Mouse (Mus musculus): Measurements from ENCODE around the gene Cdkl1. TPM values are rescaled to one million over a fixed set of nuclear protein-coding genes. Genes with fewer than 3 reads are reported as not detected.

Cdkl1 gene
- polyA plus RNA-seq, 1 experiment, result 2.1 TPM

DNA sequence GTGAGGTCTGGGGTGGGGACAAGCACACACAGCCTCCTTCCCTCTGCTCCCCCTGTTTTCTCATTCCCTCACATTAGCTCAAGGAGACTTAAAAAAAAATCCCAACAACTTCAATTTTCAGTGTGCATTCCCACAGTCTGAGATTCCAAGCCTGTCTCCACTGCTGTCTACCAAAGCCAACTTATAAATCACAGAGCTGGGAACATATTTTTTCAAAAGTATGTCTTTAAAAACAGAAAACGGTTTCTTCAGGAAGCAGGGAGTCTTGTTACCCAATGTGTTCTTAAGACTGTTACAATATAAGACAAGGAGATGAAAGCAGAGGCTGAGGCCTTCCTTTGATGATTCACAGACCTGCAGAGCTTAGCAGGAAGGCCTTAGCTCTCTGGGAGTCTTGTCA is 20.9 kb upstream of the Cdkl1 start:
- Histone ChIP-seq H3K27ac (ENCODE audit: insufficient read depth, low read length) (peak overlapping the region; percentile 79), H3K4me3 (ENCODE audit: insufficient read depth, low read length) (no peak overlapping the region), H3K4me1 (ENCODE audit: control insufficient read depth, insufficient read depth, low read length) (peaks cover 26% of the 10 kb centered on the region)
- TF ChIP-seq CTCF (IDR thresholded peaks at IDR 0.05; ENCODE audit: borderline replicate concordance, insufficient read depth, low read length) (no peak), POLR2A (IDR thresholded peaks at IDR 0.05; ENCODE audit: low read depth, low read length) (no peak)

- H3K4me3 ChIP-seq (ENCODE audit: insufficient read depth, low read length), result no peak overlapping the region
- no peak for TF ChIP-seq POLR2A (IDR thresholded peaks at IDR 0.05; ENCODE audit: low read depth, low read length)
- TF ChIP-seq CTCF (IDR thresholded peaks at IDR 0.05; ENCODE audit: borderline replicate concordance, insufficient read depth, low read length), result no peak
- H3K4me1 ChIP-seq (ENCODE audit: control insufficient read depth, insufficient read depth, low read length), result peaks cover 18% of the 10 kb centered on the region
- no peak overlapping the region; the same call in 1 of the 2 replicates for H3K27ac ChIP-seq (ENCODE audit: insufficient read depth, low read length)
These were observed 18.4 kb upstream of the Cdkl1 start for GRCm38 (mm10) chr12:69809439-69809838.

DNA sequence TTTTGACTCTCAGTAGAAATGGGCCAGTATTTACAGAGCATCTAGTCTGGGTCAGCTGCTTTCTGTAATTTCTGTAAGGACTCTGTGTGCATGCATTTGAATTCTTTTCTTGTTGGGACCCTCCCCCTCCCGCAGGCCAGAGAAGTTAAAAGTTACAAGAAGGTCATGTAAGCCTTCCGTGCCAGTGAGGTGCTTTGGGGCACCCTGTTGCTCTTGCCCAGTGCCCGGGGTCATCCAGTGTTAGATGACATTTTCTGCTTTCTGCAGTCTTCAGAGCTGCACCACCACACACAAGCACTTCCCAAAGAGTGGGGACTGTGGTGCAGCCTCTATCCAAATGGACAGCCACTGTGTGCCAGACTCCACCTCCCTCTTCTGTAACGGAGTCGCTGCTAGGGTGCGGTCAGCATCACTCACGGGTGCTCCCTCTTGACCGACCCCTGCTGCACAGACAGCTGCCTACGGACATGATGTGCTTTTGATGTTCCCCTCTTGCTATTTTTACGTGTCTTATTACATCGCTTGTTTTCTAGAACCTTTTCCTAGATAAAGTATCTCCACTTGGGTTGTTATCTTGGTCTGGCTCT is 16.4 kb upstream of the Cdkl1 start:
- TF ChIP-seq POLR2A (IDR thresholded peaks at IDR 0.05; ENCODE audit: low read depth, low read length) (no peak), CTCF (IDR thresholded peaks at IDR 0.05; ENCODE audit: borderline replicate concordance, insufficient read depth, low read length) (no peak)
- no peak overlapping the region for H3K4me3 ChIP-seq (ENCODE audit: insufficient read depth, low read length)
- H3K4me1 ChIP-seq (ENCODE audit: control insufficient read depth, insufficient read depth, low read length), result peaks cover 2% of the 10 kb centered on the region; the same call in 1 of the 2 replicates
- no peak overlapping the region for H3K27ac ChIP-seq (ENCODE audit: insufficient read depth, low read length)

GRCm38 (mm10) chr12:69805148-69805547 is 14.1 kb upstream of the Cdkl1 start:
- Histone ChIP-seq H3K4me1 (ENCODE audit: control insufficient read depth, insufficient read depth, low read length) (no peaks in the 10 kb centered on the region), H3K4me3 (ENCODE audit: insufficient read depth, low read length) (no peak overlapping the region), H3K27ac (ENCODE audit: insufficient read depth, low read length) (no peak overlapping the region)
- TF ChIP-seq CTCF (IDR thresholded peaks at IDR 0.05; ENCODE audit: borderline replicate concordance, insufficient read depth, low read length) (no peak), POLR2A (IDR thresholded peaks at IDR 0.05; ENCODE audit: low read depth, low read length) (no peak)

- no peak for TF ChIP-seq POLR2A (IDR thresholded peaks at IDR 0.05; ENCODE audit: low read depth, low read length)
- TF ChIP-seq CTCF (IDR thresholded peaks at IDR 0.05; ENCODE audit: borderline replicate concordance, insufficient read depth, low read length), result no peak
- Histone ChIP-seq H3K4me3 (ENCODE audit: insufficient read depth, low read length) (no peak overlapping the region), H3K4me1 (ENCODE audit: control insufficient read depth, insufficient read depth, low read length) (no peaks in the 10 kb centered on the region), H3K27ac (ENCODE audit: insufficient read depth, low read length) (no peak overlapping the region)
These were observed 13.5 kb upstream of the Cdkl1 start for GRCm38 (mm10) chr12:69804393-69805070.

DNA sequence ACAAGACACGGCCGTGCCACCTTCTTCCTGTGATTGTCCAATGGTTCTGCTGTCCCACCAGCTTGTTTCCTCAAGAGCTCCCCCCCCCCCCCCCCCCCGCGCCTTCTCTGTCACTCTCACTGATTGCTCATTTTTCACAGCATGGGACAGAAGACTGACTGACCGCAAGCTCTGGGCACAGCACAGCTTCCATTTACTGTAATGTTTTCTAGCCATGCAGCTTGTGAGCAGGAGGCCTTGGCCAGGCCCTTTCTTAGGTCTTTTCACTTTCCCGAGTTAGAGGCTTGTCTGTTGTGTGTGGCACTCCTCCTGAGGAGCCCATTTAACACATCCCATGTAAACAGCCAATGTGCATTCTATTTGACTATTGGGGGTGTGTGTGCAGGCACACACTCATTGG is 12.1 kb upstream of the Cdkl1 start:
- H3K4me1 ChIP-seq (ENCODE audit: control insufficient read depth, insufficient read depth, low read length), result no peaks in the 10 kb centered on the region
- H3K27ac ChIP-seq (ENCODE audit: insufficient read depth, low read length), result no peak overlapping the region
- no peak overlapping the region for H3K4me3 ChIP-seq (ENCODE audit: insufficient read depth, low read length)
- TF ChIP-seq POLR2A (IDR thresholded peaks at IDR 0.05; ENCODE audit: low read depth, low read length), result no peak
- no peak for TF ChIP-seq CTCF (IDR thresholded peaks at IDR 0.05; ENCODE audit: borderline replicate concordance, insufficient read depth, low read length)

GRCm38 (mm10) chr12:69800586-69800985 is 9.5 kb upstream of the Cdkl1 start:
- no peak for TF ChIP-seq CTCF (IDR thresholded peaks at IDR 0.05; ENCODE audit: borderline replicate concordance, insufficient read depth, low read length)
- no peak overlapping the region for H3K4me3 ChIP-seq (ENCODE audit: insufficient read depth, low read length)
- H3K4me1 ChIP-seq (ENCODE audit: control insufficient read depth, insufficient read depth, low read length), result no peaks in the 10 kb centered on the region
- no peak overlapping the region for H3K27ac ChIP-seq (ENCODE audit: insufficient read depth, low read length)

- TF ChIP-seq POLR2A (IDR thresholded peaks at IDR 0.05; ENCODE audit: low read depth, low read length), result no peak
- no peak for TF ChIP-seq CTCF (IDR thresholded peaks at IDR 0.05; ENCODE audit: borderline replicate concordance, insufficient read depth, low read length)
These were observed 5.2 kb upstream of the Cdkl1 start for GRCm38 (mm10) chr12:69796311-69796710.

GRCm38 (mm10) chr12:69789766-69790529 is 1.1 kb downstream of the Cdkl1 start:
- TF ChIP-seq CTCF (IDR thresholded peaks at IDR 0.05; ENCODE audit: borderline replicate concordance, insufficient read depth, low read length) (no peak), POLR2A (IDR thresholded peaks at IDR 0.05; ENCODE audit: low read depth, low read length) (no peak)
- no peak overlapping the region for H3K27ac ChIP-seq (ENCODE audit: insufficient read depth, low read length)
- peaks cover 3% of the 10 kb centered on the region; the same call in 1 of the 2 replicates for H3K4me1 ChIP-seq (ENCODE audit: control insufficient read depth, insufficient read depth, low read length)
- H3K4me3 ChIP-seq (ENCODE audit: insufficient read depth, low read length), result peak overlapping the region; percentile 35

More at GRCm38 (mm10) chr12:69796311-69796710, 5.2 kb upstream of the Cdkl1 start:
- Histone ChIP-seq H3K4me1 (ENCODE audit: control insufficient read depth, insufficient read depth, low read length) (peaks cover 1% of the 10 kb centered on the region; the same call in 1 of the 2 replicates), H3K27ac (ENCODE audit: insufficient read depth, low read length) (no peak overlapping the region), H3K4me3 (ENCODE audit: insufficient read depth, low read length) (no peak overlapping the region)

DNA sequence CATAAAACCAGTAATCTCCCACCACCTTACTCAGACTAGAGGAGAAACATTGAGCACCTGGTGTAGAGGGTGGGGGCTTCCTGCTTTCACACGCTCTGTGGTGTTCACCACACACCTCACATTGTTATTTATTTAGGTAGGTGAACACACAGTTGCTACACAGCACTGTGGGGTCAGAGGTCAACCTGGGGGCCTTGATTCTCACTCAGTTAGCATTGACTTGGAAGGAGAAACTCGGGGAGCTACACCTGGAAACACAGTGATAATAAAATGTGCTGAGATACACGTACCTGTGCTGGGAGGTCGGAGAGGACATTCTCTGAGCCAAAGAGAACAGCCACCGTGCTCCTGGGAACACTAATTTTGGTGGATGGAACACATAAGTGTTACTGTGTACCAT is 2.7 kb downstream of the Cdkl1 start:
- Histone ChIP-seq H3K27ac (ENCODE audit: insufficient read depth, low read length) (no peak overlapping the region), H3K4me3 (ENCODE audit: insufficient read depth, low read length) (no peak overlapping the region), H3K4me1 (ENCODE audit: control insufficient read depth, insufficient read depth, low read length) (peaks cover 3% of the 10 kb centered on the region; the same call in 1 of the 2 replicates)
- TF ChIP-seq POLR2A (IDR thresholded peaks at IDR 0.05; ENCODE audit: low read depth, low read length) (no peak), CTCF (IDR thresholded peaks at IDR 0.05; ENCODE audit: borderline replicate concordance, insufficient read depth, low read length) (no peak)

Data from embryonic fibroblast, embryonic 13.5 days (primary cell).